Mouse (Mus musculus): ENCODE measurements around the gene Rin1.
A peak's percentile ranks its signal among the peaks of the same experiment; 100 is the strongest.

Gene Rin1

GRCm38 (mm10) chr19:5093481-5094242 is 43.4 kb downstream of the Rin1 start:
- DNase-seq (ENCODE audit: inconsistent age in 2 of 2, low spot score in 1 of 2): no peak

GRCm38 (mm10) chr19:5094243-5094632 is 44.0 kb downstream of the Rin1 start:
- peak; percentile 91 to 97 for DNase-seq (ENCODE audit: inconsistent age in 2 of 2, low spot score in 1 of 2)

GRCm38 (mm10) chr19:5094746-5095417 is 44.6 kb downstream of the Rin1 start:
- no peak for DNase-seq (ENCODE audit: inconsistent age in 2 of 2, low spot score in 1 of 2)

GRCm38 (mm10) chr19:5095887-5096474 is 45.7 kb downstream of the Rin1 start:
- no peak for DNase-seq (ENCODE audit: inconsistent age in 2 of 2, low spot score in 1 of 2)

GRCm38 (mm10) chr19:5097521-5098362 is 47.5 kb downstream of the Rin1 start:
- DNase-seq (ENCODE audit: inconsistent age in 2 of 2, low spot score in 1 of 2): no peak

GRCm38 (mm10) chr19:5098363-5099143 is 48.3 kb downstream of the Rin1 start, which contains the start of gene Cnih2:
Gene Cnih2, minus strand, starts transcription at chr19:5098521.
- peak; percentile 74 to 86 for DNase-seq (ENCODE audit: inconsistent age in 2 of 2, low spot score in 1 of 2)

GRCm38 (mm10) chr19:5106074-5106473 is 55.8 kb downstream of the Rin1 start:
- no peak for DNase-seq (ENCODE audit: inconsistent age in 2 of 2, low spot score in 1 of 2)
